Mouse (Mus musculus) liver, adult (tissue): ENCODE data around the gene March1.

ENCODE experiments used
- GATA4 ChIP-seq: IDR thresholded peaks from 2 replicates; pipeline ENCODE4 v1.6.1; 2014; ENCODE audit warnings: mild to moderate bottlenecking, low read length; ENCODE audit not compliant: insufficient replicate concordance

March1 gene

GRCm38 (mm10) chr8:66185226-66185625, 567.5 kb downstream of the March1 start:
- TF ChIP-seq GATA4, result no peak

DNA sequence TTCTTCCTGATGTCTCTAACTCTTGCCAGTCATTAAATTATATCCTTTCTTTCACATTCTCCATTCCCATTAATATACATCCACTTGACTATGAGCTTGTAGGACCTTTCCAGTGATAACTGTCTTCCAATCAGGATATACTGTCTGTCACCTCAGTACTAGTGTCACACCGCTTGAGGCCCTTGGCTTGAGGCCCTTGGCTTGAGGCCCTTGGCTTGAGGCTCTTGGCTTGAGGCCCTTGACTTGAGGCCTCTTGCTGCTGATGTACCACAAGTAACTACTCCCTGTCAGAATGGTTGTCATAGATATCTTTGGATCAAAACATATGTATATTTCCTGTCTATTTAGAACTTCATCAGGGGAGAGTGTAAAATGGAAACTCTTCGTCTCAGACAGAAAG, 576.7 kb downstream of the March1 start:
- TF ChIP-seq GATA4, result no peak

DNA sequence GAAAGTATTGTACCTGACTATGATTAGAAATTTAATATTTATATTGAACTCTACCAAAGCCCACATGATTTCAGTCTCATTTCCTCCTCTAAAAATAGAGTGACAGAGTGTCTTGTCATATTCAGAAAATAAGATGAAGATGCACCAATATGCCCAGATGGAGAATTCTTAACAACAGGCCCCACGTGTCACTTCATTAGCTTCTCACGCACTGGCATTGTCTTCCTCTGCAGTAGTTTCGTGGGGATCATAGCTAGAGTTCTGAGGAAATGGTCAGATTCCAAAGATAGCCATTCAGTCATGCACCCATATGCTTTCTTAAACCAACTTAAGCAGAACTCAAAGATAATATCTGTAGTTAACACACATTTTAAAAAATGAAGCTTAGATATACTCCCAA, 582.5 kb downstream of the March1 start:
- TF ChIP-seq GATA4, result no peak

DNA sequence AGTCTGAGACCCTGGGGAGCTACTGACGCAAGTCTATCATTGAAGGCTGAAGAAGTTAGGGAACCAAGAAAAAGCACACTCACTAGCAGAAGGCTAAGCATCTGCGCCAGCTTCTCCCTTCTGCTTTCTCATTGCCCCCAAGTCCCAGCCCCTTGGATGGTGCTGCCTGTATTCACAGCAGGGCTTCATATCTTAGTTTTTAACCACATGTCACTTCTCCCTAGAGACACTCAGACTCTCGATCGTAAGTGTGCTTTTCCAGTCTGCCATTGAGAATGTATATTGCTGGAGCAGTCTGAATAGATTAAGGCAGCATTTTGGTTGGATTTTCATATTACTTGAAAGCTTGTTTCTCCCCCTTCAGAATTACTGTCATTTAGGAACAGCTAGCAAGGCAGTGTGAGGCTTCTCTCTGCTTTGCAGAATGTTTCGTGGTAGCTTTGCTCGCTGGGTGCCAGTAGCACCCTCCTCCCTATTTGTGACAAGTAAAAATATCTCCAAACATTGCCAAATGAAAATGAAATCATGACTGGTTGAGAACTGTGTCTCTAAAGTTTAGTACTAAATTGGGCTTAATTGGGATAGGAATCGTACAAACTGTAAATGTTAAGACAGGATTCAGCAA, 586.2 kb downstream of the March1 start:
- TF ChIP-seq GATA4, result no peak

- no peak for TF ChIP-seq GATA4
These were observed 591.9 kb downstream of the March1 start for GRCm38 (mm10) chr8:66209553-66209952.

DNA sequence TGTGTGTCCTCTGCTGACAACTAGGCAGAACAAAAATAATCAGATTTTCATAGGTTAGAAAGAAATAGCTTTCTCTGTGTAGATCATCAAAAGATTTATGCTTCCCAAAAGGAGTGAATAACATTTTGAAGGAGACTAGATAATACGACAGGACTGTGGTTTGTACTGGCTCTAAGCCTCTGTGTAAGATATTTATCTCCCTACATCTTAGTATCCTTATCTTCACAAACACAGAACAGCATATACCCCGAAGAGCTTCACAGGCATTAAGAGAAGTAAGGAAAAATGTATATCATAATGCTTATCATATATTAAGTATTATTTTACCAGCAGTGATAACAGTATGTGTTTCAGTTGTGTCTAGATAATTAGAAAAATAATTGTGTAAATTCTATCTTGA, 592.6 kb downstream of the March1 start:
- no peak for TF ChIP-seq GATA4

GRCm38 (mm10) chr8:66219974-66220373, 602.3 kb downstream of the March1 start:
- TF ChIP-seq GATA4, result no peak

DNA sequence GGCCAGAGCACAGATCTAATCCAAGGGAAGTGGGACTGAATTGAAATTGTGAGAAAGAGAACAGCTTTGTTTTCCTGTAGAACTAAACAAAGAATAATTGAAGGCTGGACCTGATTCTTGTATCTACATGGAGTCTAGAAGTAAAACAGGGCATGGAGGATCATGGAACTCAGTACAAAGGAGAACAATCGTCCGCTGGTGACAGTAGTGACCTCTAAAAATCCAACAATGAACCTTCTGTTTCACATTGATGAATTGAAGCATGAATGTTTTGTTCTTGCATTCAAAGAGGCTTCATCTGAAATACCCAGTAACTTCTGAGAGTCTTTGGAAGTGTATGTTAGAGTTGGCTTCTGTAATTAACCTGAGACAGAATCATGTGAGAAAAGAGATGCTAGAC, 612.2 kb downstream of the March1 start:
- TF ChIP-seq GATA4, result no peak

DNA sequence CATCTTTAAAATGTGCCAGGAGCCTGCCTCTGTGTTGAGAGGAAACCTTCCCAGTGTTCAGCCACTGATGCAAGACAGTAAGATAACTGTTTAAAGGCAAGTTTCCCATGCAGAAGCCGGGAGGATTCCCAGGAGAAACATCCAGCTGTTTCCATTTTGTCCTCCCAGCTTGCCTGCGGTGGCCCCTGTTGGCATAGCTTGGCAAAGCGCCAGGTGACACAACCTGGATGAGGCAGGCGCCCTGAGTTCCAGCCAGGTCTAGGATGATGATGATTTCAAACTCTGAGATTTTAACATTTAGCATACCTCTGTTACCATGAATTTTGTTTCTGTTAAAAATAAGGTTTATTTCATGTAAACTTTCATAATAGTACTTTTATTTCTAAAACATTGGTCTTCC, 651.8 kb downstream of the March1 start:
- no peak for TF ChIP-seq GATA4

GRCm38 (mm10) chr8:66270116-66270515, 652.4 kb downstream of the March1 start:
- no peak for TF ChIP-seq GATA4

DNA sequence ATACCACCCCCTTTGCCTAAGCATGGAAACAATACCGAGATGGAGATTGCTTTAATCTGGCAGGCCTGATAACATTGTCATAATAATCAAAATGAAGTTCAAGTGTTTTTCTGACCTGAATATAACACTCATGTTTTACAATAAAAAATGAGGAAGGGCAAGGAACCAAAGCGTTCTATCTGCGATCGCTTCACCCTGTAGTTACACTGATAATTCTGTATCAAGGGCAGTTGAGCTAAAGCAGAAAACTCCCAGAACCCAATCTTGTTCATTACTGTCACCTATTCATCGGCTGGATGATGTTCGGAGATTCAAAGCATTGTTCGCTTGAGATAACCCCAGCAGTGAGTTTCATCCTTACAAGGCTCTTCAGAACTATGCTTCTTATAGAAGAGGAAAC, 700.1 kb downstream of the March1 start:
- no peak for TF ChIP-seq GATA4

GRCm38 (mm10) chr8:66323045-66323807, 705.5 kb downstream of the March1 start:
- TF ChIP-seq GATA4, result no peak

GRCm38 (mm10) chr8:66326396-66326795, 708.7 kb downstream of the March1 start:
- TF ChIP-seq GATA4, result no peak

GRCm38 (mm10) chr8:66332206-66332605, 714.5 kb downstream of the March1 start:
- TF ChIP-seq GATA4, result no peak

GRCm38 (mm10) chr8:66334265-66334664, 716.6 kb downstream of the March1 start:
- TF ChIP-seq GATA4, result no peak

- no peak for TF ChIP-seq GATA4
These were observed 721.9 kb downstream of the March1 start for GRCm38 (mm10) chr8:66339551-66339950.

DNA sequence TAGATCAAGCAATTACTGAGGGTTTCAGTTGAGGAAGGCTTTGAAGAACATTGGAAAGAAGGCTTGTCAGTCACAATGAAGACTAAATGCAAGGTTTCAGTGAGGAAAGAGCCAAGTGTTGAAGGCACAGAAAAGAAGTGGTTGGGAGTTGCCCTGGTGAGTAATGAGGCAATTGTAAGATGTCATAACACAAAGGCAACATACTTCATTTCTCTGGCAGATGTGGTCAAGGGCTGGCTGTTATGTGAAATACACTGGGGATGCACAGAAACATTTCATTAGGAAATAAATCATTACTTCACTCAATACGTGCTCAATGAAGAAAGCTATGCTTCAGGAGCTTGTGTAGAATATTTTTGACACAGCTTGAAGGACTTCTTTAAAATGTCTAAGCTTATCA, 725.2 kb downstream of the March1 start:
- no peak for TF ChIP-seq GATA4
